Mouse (Mus musculus) kidney, postnatal 10 days (tissue): ENCODE measurements around the gene Plekho2.
A peak's percentile ranks its signal among the peaks of the same experiment; 100 is the strongest.

ENCODE experiments used
- DNase-seq: peaks from one replicate; pipeline ENCODE4 v3.0.0; 2021; ENCODE audit warnings: mixed read lengths

Plekho2 gene

GRCm38 (mm10) chr9:65550079-65550831 is 29.6 kb downstream of the Plekho2 start:
- no peak for DNase-seq

- DNase-seq = no peak
Measured at GRCm38 (mm10) chr9:65549643-65550042, 30.2 kb downstream of the Plekho2 start.

- no peak for DNase-seq
Measured at GRCm38 (mm10) chr9:65549139-65549538, 30.7 kb downstream of the Plekho2 start.

GRCm38 (mm10) chr9:65548311-65548710 is 31.5 kb downstream of the Plekho2 start:
- no peak for DNase-seq

GRCm38 (mm10) chr9:65547844-65548243 is 32.0 kb downstream of the Plekho2 start:
- DNase-seq = no peak

GRCm38 (mm10) chr9:65547111-65547510 is 32.7 kb downstream of the Plekho2 start:
- no peak for DNase-seq

GRCm38 (mm10) chr9:65546413-65546695 is 33.5 kb downstream of the Plekho2 start:
- DNase-seq = no peak

- DNase-seq = no peak
Measured at GRCm38 (mm10) chr9:65545635-65546412, 34.0 kb downstream of the Plekho2 start.

- DNase-seq = no peak
Measured at GRCm38 (mm10) chr9:65542111-65542524, 37.7 kb downstream of the Plekho2 start.

GRCm38 (mm10) chr9:65541126-65542068 is 38.4 kb downstream of the Plekho2 start:
- DNase-seq = peak; percentile 48

- no peak for DNase-seq
Measured at GRCm38 (mm10) chr9:65539697-65540096, 40.1 kb downstream of the Plekho2 start.

GRCm38 (mm10) chr9:65537901-65538630 is 41.8 kb downstream of the Plekho2 start:
- DNase-seq = peak; percentile 70

GRCm38 (mm10) chr9:65536491-65536890 is 43.3 kb downstream of the Plekho2 start:
- no peak for DNase-seq

- DNase-seq = no peak
Measured at GRCm38 (mm10) chr9:65535789-65536469, 43.9 kb downstream of the Plekho2 start.

GRCm38 (mm10) chr9:65535191-65535722 is 44.6 kb downstream of the Plekho2 start:
- no peak for DNase-seq

GRCm38 (mm10) chr9:65534111-65534510 is 45.7 kb downstream of the Plekho2 start:
- no peak for DNase-seq

- DNase-seq = no peak
Measured at GRCm38 (mm10) chr9:65532986-65533385, 46.9 kb downstream of the Plekho2 start.

GRCm38 (mm10) chr9:65531283-65531682 is 48.6 kb downstream of the Plekho2 start:
- no peak for DNase-seq

- DNase-seq = no peak
Measured at GRCm38 (mm10) chr9:65529659-65530058, 50.2 kb downstream of the Plekho2 start.

- no peak for DNase-seq
Measured at GRCm38 (mm10) chr9:65528417-65529038, 51.3 kb downstream of the Plekho2 start.
